Mouse (Mus musculus) right cerebral cortex, adult 18-20 months (tissue): ENCODE measurements around the gene Pradc1.
A peak's percentile ranks its signal among the peaks of the same experiment; 100 is the strongest.
"Not testable (repeated sequence)": the region's sequence is repeated elsewhere in the genome, so short reads cannot be mapped to it uniquely, and the experiment has no call there.

Experiments
- DNase-seq: peaks from one replicate; pipeline ENCODE4 v3.0.0; 2022; ENCODE audit warnings: mixed read lengths

The Pradc1 gene

DNA sequence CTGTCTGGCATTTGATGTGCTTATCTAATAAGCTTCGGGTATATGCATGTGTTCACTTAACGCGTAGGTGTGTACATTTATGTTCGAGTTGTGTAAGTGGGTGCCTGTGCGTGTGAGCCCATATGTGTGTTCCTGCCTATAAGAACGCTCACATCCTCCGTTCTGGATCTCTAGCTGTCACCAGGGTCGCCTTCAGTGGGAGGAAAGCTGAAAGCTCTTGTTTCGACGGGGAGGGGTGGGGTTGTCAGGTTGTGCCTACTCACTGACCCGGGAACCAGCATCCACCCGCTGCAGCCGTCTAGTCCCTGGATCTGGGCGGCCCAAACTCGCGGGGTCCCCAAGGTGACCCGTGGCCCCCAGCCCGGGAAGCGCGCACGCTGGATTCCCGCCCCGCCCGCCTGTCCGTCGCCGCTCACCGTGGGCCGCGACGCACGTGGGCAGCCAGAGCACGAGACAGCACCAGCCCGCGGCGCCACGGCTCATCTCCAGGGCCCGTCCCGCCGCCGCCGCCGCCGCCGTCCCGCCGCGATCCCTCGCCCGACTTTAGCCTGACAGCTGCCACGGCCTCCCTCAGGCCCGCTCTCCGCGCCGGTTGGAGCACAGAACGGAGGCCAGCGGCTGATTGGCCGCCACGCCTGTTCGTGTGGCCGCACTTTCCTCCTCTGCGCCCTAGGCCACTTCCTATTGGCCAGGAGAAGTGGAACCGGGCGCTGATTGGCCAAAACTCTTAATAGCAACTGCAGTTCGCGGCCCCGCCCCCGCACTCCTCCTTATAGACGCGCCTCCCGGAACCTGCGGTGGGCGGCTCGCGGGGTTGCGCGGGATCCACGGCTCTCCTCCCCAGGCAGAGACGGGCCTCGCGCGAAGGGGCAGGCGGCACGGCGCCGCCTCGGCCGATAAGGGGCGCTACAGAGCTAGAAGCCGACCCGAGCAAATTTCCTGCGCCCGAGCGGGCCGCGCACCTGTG lies 790 bp downstream of the Pradc1 start, which contains the start of gene Cct7:
Cct7 (plus strand) TSS at position 818 of the 967 bp plus-strand sequence.
- DNase-seq = peak; percentile 100

DNA sequence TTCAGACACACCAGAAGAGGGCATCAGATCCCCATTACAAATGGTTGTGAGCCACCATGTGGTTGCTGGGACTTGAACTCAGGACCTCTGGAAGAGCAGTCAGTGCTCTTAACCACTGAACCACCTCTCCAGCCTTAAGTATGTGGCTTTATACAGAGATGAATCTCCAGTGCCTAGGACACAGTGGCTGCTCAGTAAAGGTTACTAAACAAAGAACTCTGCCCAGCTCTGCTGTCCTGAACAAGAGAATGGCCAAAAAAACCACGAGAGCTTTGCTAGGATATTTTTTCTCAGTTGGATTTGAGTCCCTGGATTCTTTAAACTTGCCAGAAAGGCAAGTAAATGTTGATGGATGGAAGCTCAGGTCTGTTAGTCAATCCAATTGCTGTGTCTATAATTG lies 1.6 kb downstream of the Pradc1 start:
- not testable (repeated sequence) for DNase-seq

DNA sequence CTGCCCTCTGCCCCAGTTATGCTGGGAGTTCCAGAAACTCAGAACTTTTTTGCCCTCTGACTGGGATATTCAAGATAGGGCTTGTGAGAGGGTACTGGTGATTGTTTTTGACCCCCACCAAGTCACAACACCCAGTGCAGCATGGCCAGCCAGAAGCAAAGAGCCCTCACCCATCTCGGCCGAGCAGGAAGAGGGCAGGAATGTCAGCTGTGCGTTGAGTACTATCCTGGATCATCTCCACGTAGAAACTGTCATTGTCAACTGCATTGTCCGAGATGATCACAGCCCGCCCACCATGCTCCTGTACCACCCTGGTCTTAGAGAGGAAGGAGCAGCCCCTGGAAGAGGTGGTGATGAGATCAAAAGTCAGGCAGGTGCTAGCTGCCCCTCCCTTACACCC lies 4.4 kb downstream of the Pradc1 start:
- DNase-seq = no peak

DNA sequence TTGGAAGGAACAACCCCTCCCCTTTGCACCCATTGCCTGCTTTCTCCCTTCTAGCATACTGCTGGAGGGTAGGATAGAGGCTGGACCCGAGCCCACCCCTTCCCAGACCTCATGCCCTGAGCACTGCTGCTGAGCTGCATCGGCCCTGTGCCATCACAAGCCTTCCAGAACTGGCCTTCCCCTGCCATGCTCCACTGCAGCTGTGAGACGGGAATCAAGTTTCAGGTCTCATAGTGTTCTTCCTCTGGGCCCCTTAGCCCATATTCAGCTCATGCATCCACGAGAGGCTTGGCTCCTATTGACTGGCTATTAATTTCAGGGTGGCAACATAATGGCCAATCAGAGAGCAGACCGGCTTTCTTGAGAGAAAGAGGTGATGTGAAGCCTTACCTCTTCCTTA lies 6.5 kb downstream of the Pradc1 start:
- no peak for DNase-seq

DNA sequence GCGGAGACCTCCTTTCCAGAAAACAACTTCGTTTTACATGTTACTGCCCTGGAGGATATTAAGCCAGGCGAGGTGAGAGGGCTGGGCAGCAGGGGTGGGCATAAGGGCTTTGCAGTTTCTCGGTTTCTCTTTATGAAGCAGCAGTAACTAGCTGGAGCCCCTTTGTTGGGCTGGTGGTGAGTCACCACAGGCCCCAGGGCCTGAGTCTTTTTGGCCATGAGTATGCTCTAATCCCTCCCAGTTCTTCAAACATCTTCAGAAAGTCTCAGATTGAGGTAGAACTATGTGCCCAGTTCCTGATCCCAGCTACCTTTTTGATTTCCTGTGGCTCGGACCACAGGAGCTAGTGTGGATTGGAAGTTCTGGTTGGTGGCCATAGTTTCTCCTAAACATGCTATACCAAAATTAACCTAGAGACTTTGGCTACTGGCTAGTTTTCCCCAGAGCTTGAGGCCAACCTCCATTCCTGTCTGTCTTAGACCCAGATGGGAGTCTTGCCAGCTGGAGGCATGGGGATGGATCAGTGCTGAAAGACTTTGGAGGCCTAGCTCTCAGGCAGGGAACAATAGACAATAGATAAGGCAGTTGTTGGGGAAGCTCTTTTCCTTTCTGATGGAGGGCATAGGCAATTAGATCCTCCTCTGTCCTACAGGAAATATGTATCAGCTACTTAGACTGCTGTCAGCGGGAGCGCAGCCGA lies 7.4 kb downstream of the Pradc1 start:
- DNase-seq = no peak

DNA sequence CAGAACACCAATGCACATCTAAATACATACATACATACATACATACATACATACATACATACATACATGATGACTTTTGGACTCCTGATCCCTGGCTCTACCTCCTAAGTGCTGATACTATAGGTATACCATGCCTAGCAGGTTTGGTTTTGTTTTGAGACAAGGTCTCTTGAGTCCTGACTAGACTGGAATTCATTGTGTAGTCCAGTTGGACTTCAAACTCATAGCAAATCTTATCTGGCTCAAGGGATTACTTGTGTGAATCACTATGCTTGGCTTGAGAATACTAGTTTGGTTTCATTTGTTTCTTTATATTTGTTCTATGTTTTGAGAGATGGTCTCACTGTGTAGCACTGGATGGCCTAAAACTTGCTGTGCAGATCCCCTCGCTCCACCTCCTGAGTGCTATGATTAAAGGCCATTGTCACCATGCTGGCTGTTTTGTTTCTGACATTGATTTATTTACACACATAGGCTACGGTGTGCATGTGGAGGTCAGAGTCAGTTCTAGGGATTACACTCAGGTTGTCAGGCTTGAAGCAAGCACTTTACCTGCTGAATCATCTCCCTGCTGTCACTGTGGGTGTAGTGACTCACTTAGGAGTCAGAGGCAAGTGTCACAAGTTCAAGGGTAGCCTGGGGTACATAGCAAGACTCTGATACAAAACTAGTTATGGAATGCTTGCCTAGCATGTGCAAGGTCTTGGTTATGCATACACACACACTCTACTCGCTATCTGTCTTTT lies 8.1 kb downstream of the Pradc1 start:
- DNase-seq = no peak

DNA sequence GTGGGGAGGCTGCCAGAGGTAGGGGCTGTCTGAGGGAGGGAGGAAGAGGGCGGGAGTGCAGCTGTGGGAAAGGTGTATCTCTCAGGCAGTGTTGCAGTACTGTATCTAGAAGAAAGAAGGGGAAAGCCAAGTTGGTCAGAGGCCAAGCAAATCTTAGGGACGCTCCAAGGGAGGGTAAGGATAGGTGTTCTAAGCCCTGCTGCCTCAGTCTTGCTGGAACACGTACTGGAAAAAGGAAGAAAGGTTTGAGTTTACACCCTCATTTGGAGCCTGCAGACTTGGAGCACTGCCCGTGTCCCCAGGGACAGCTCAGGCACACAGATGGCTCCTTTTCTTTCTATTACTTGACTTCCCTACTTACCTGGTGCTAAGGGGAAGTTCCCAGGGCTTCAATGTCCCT lies 10.6 kb downstream of the Pradc1 start:
- DNase-seq = no peak

DNA sequence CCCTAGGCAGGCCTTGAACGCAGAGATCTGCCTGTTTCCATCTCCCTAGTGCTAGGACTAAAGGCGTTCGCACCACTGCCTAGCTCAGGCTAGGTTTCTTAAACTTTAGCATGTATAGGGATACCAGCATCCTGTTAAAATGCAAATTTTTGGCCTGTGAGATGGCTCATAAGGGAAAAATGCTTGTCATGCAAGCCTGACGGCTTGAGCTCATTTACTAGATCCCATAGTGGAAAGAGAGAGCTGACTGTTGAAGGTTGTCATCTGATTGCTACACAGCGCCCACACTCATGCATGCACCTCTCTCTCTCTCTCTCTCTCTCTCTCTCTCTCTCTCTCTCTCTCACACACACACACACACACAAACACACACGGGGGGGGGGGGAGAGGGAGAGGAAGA lies 15.1 kb downstream of the Pradc1 start:
- DNase-seq = no peak

DNA sequence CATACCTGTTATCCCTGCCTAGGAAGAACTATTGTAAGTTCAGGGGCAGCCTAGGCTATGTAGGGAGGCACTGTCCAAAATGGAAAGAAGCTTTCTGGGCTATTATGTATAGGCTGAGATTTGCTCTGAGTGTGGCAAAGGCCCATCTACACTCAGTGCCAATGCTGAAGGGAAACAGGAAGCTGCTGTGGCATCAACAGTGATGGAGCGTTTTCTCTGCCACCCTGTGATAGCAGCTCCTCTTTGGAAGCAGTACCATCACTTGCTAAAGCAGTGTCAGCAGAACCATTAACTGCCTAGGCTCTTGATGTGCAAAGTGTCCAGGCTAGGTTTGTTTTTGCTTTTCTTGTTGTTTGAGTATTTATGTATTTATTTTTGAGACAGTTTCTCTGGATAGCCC lies 15.6 kb downstream of the Pradc1 start:
- DNase-seq = no peak

DNA sequence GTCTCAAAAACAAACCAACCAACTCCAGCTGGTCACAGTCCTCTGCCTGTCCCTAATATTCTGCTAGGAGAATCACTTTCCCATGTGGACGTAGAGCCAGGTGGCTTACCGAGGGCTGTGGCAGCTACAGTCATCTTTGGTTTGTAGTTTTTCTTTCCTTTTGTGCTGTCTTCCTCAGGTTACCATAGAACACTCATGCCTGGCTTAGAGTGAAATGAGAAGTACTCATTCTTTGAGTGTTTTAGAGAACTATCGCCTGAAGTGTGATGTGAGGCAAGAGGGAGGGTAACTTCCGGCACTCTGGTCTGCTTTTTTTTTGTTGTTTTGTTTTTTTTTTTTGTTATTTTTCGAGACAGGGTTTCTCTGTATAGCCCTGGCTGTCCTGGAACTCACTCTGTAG lies 17.9 kb downstream of the Pradc1 start:
- no peak for DNase-seq

DNA sequence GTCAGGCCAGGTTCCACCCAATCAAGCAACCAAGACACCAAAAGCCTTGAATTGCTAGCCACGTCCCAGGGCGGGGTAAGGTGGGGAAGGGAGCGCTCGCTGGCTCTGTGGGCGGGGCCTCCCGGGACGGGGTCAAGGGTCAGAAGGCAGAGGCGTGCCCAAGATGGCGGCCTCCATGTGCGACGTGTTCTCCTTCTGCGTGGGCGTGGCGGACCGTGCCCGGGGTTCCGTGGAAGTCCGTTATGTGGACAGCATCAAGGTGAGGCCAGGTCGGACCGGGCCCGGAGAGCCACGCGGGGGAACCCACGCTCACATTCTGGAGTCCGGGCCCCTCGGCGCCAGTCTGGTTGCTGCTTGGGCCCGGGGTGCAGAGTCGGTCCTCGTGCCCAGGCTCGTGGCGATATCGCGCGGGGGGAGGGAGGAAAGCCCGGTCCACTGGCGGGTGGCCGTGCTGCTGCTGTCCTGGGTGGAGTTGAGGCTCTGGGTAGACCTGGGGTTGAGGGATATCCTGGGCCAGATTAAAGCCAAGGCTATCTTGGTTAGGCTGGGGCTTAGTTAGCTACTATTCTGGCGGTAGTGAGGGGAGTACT lies 19.8 kb downstream of the Pradc1 start, which contains the start of gene Smyd5:
Smyd5 (plus strand) TSS at position 148 of the 590 bp plus-strand sequence.
- DNase-seq = peak; percentile 83

DNA sequence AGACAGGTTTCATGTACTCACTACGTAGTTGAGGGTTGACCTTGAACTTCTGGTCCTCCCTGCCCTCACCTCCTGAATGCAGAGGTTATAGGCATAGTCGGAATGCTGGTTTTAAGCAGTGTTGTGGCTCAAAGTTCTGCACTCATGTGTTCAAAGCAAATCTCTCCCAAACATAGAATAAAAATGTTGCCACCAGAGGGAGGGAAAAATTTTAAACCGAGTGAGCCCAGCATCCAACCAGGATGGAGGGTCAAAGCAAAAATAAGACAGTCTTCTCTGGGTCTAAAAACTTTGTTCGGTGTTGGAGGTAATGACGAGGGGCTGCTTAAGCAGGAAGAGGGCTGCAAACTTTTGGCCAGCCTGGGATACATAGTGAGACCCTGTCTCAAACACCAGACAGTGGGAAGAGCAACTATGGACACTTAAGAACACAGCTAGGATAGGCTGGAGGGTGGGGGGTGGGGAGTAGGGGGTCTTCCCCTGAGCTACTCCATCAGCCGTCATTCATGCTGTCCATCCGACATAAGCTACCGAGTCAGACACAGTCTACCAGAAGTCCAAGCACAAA lies 20.4 kb downstream of the Pradc1 start:
- DNase-seq = no peak

DNA sequence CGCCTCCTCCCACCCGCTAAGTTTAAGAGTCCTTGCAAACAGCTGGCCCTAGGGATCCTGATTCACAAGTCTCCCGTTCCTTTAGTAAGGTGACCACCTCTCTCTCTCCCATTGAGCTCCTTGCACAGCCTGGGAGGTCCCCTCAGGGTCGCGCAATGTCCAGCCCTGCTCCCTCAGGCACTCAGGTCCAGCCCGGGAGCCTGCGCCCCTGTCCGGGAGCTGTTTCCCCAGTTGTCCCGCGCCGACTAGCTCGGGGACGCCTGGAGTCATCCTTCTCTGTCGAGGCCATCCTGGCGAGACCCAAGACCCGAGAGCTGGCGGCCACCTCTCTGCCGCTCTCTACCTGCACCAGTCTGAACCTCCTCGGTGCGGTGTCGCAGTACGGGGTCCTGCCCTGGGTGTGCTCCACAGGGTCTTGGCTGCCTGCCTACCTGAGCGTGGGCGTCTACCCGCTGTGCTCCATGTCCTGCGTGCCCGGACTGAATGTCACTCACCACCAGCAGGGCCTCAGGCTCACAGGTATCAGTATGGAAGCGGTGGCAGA lies 27.9 kb downstream of the Pradc1 start, which contains the start of gene Noto:
Noto (plus strand) TSS at position 51 of the 544 bp plus-strand sequence.
- no peak for DNase-seq

DNA sequence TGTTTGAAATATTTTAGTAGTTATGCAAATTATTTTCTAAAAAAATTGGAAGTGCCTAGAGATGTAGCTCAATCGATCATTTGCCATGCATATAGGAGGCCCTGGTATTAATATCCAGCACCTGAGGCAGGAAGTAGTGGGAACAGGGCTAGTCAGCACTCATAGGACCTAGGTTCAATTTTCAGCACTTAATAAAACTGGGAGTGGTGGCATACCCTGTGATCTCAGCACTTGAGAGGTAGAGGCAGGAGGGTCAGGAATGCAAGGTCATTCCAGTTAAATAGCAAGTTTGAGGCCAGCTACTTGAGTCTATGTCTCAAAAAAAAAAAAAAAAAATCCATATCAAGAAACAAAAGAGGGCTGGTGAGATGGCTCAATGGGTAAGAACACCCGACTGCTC lies 32.6 kb downstream of the Pradc1 start:
- no peak for DNase-seq

DNA sequence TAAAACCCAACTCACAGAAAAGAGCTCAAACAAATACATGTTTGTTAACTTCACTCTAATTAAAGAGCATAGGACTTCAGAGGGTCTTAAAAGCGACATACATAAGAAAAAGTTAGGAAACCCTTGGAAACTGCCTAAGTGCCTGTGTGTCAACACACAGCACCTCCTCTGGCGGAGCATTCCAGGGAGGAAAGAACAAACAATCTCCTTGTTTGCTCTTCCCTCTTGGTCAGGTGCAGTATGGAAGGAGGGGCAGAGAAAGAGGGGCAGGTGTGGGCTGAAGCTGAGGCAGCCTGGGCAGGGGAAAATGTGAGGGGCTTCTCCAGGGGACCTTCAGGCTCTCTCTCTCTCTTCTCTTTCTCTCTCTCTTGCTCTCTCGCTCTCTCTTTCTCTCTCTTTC lies 35.9 kb downstream of the Pradc1 start:
- no peak for DNase-seq

DNA sequence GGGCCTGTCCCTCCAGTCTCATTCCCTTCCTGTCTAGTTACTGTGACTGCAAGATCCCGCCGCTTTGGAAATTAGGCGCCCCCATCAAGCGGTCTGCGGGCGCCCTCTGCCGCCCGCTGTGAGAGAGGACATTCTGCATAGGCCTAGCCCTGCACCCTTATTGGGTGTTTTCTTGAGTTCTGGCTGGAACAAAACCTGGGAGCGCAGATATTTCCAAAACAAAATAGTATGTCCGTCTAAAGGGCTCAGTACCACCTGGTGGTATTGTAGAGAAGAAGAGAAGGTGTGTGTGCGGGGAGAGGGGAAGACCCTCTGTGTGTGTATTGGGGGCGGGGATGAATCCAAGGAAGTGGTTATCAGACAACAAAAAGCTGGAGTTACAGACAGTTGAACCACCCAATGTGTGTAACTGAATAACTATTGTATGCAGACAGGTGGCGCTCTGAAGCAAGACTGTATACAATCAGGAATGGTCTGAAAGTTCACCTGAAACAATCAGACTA lies 40.9 kb downstream of the Pradc1 start:
- peak; percentile 33 for DNase-seq

DNA sequence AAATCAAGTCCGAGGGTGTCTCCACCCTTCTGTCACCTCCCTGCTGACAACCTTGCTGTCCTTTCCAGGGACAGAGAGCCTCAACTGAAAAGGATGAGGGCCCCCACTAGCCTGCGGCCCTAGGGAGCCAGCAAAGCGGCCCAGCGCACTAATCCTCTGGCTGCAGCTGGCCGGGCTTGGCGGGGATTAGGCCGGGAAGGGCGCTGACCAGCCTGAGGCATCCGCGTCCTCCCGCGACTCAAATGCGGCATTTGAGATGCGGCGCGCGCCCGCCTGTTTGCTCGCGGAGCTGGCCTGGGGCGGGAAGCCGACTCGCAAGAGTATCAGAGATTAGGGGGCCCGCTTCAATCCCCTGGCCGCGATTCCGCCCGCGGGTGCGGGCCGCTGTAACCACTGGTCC lies 42.8 kb downstream of the Pradc1 start:
- DNase-seq = no peak

DNA sequence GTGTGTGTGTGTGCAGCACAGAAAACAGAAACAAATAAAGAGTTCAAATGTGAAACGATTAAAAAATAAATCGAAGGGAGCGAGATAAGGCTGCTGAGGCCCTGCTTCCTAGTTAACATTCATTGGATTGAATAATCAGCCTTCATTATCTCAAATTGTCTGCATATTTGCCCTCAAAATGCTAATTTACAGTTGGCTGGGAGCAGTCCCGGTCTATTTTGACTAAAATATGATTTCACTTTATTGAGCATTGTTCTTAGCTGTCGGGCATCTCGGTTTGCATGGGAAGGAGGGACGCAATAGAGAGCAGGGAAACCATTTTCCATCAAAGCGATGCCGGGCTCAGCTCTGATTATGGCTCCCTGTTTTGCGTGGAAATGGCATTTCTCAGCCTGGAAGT lies 48.7 kb downstream of the Pradc1 start:
- DNase-seq = no peak

DNA sequence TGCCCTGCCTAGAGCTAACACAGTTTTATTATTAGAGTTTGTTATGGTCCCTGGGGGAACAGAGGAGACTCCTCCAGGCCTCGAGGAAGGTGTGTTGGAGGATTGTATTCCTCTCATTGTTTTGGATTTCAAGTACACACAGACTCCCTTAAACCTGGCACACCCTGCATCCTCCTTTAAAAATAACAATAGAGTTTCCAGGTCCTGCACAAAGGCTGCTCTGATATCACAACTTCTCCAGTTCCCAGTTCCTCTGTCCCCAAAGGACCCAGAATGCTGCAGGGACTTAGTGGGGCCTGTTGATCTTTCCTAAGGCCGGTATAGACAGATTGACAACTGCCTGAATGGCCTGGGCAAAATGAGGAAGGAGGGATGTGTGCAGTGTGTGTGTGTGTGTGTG lies 49.2 kb downstream of the Pradc1 start:
- no peak for DNase-seq

DNA sequence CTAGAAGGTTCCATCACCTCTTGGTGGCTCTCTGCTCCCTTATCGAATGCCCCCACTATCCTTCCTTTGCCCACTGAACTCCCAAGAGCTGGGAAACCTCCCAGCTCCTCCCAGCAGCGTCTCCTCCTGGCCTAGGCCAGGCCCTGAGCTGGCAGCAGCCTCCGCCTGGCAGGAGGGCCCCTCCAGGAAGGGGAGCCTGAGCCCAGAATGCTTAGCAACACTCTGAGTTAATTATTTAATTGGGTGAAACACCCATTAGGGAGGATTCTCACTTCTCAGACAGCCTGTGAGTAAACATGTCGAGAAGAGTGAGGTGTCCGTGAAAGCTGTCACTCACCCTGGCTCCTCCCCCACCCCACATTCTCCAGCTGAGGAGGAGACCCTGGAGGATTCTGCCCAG lies 52.1 kb downstream of the Pradc1 start:
- no peak for DNase-seq

DNA sequence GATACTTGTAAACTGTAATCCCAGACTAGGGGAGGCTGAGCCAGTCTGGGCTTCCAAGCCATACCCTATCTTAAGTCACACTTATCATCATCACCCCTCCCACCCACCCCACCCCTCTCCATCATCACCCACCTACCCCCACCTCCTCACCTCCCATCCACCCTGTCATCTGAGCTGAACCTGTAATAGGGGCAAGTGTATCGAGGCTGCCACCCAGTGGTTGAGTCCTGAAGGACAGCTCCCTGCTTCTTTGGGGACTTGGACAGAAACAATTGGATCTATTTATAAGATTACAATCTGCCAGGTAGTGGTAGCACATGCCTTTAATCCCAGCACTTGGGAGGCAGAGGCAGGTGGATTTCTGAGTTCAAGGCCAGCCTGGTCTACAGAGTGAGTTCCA lies 54.6 kb downstream of the Pradc1 start:
- DNase-seq = peak; percentile 37
